Mouse (Mus musculus) layer of hippocampus, postnatal 14 days (tissue): ENCODE measurements at regions not wholly inside any gene's neighbourhood (a gene's known extent, or its start where the extent isn't known, plus 50 kb on each side); places are given as distances from the start of the nearest gene placed in this dataset.
A peak's percentile ranks its signal among the peaks of the same experiment; 100 is the strongest.

Experiments
- DNase-seq, 2 experiments: peaks; one replicate each; pipeline ENCODE4 v3.0.0; 2021 to 2022; ENCODE audit warnings: low spot score in 2 of 2, mixed read lengths in 1 of 2

- DNase-seq: no peak
Observed at GRCm38 (mm10) chr3:53969000-53969641, 105.5 kb upstream of the Ufm1 start.

GRCm38 (mm10) chr3:53965142-53965541, 101.5 kb upstream of the Ufm1 start:
- DNase-seq: no peak

- no peak for DNase-seq
Observed at GRCm38 (mm10) chr3:53953801-53954200, 90.2 kb upstream of the Ufm1 start.

GRCm38 (mm10) chr3:53939684-53940189, 76.1 kb upstream of the Ufm1 start:
- no peak for DNase-seq

GRCm38 (mm10) chr3:53931745-53932144, 68.1 kb upstream of the Ufm1 start:
- no peak for DNase-seq

- peak in 1 of 2 experiments; percentile 65 for DNase-seq
Observed at GRCm38 (mm10) chr3:53919941-53920340, 56.3 kb upstream of the Ufm1 start.

GRCm38 (mm10) chr3:53919541-53919940, 55.9 kb upstream of the Ufm1 start:
- DNase-seq: peak in 1 of 2 experiments; percentile 4

GRCm38 (mm10) chr3:53917960-53918359, 54.3 kb upstream of the Ufm1 start:
- DNase-seq: no peak

GRCm38 (mm10) chr3:53913984-53914669, 50.5 kb upstream of the Ufm1 start:
- DNase-seq: no peak
